Mouse (Mus musculus) liver, embryonic 12.5 days (tissue): ENCODE data around the gene Retn. TPM values are rescaled to one million over a fixed set of nuclear protein-coding genes. Genes with fewer than 3 reads are reported as not detected.

ENCODE experiments used
- ATAC-seq: fragments of 200-750 bp; cut with Nextera tagmentation; 2 replicates; pipeline ENCODE4 v1.8.0; 2017; ENCODE audit warnings: moderate number of reproducible peaks, mild to moderate bottlenecking, moderate library complexity
- H3K27ac ChIP-seq: fragments of 300-500 bp; sonication (generic); 2 replicates; pipeline ENCODE4 v1.5.1; 2016; ENCODE audit warnings: mild to moderate bottlenecking
- H3K27me3 ChIP-seq: fragments of 300-500 bp; sonication (generic); replicated peaks from 2 replicates; pipeline ENCODE4 v1.6.1; 2016; ENCODE audit warnings: mild to moderate bottlenecking, moderate library complexity
- H3K36me3 ChIP-seq: fragments of 300-500 bp; sonication (generic); 2 replicates; pipeline ENCODE4 v1.6.1; 2016; ENCODE audit warnings: mild to moderate bottlenecking, moderate library complexity
- H3K4me1 ChIP-seq: fragments of 300-500 bp; sonication (generic); 2 replicates; pipeline ENCODE4 v1.6.1; 2016
- H3K4me2 ChIP-seq: fragments of 300-500 bp; sonication (generic); 2 replicates; pipeline ENCODE4 v1.6.1; 2016; ENCODE audit warnings: mild to moderate bottlenecking, moderate library complexity
- H3K4me3 ChIP-seq: fragments of 300-500 bp; sonication (generic); 2 replicates; pipeline ENCODE4 v1.5.1; 2016; ENCODE audit warnings: mild to moderate bottlenecking, moderate library complexity
- H3K9ac ChIP-seq: fragments of 300-500 bp; sonication (generic); 2 replicates; pipeline ENCODE4 v1.6.1; 2016; ENCODE audit warnings: mild to moderate bottlenecking, moderate library complexity
- H3K9me3 ChIP-seq: fragments of 300-500 bp; sonication (generic); replicated peaks from 2 replicates; pipeline ENCODE4 v1.6.1; 2016; ENCODE audit warnings: mild to moderate bottlenecking, moderate library complexity
- WGBS: fragments of 180-500 bp; shearing (Covaris S2); methylation state at CpG from one replicate; pipeline ENCODE4 v1.1.7; 2016; ENCODE audit not compliant: insufficient replicate concordance; 5-methylcytosine and 5-hydroxymethylcytosine counted together
- polyA plus RNA-seq: library from polyadenylated mRNA; unstranded; fragments of >200 nt; fragmentation: Nextera tagmentation; extraction: Ambion mirVana; gene quantifications from 2 replicates; pipeline ENCODE4 v1.2.1, GENCODE M21; 2016

The Retn gene
- polyA plus RNA-seq, 1 experiment from 2014 or later = 0.14 TPM

GRCm38 (mm10) chr8:3665507-3665906 is 9.9 kb downstream of the Retn start, which contains the start of gene Mcemp1:
TSS of gene Mcemp1 (plus strand) at chr8:3665754.
- H3K27ac ChIP-seq = peak within 1 kb of the TSS; percentile 7; the same call in 1 of the 2 replicates
- H3K36me3 ChIP-seq = no peaks in the 10 kb centered on the region
- H3K4me2 ChIP-seq = no peak within 1 kb of the TSS
- no peak for ATAC-seq
- no peak within 1 kb of the TSS for H3K4me3 ChIP-seq
- WGBS = 55% methylated on average over 6 of the region's 6 CpGs
- H3K9ac ChIP-seq = no peak within 1 kb of the TSS
- H3K27me3 ChIP-seq = no peaks in the 10 kb centered on the region; the same call in 1 of the 2 replicates
- H3K9me3 ChIP-seq = no peaks in the 10 kb centered on the region
- H3K4me1 ChIP-seq = no peaks in the 10 kb centered on the region

DNA sequence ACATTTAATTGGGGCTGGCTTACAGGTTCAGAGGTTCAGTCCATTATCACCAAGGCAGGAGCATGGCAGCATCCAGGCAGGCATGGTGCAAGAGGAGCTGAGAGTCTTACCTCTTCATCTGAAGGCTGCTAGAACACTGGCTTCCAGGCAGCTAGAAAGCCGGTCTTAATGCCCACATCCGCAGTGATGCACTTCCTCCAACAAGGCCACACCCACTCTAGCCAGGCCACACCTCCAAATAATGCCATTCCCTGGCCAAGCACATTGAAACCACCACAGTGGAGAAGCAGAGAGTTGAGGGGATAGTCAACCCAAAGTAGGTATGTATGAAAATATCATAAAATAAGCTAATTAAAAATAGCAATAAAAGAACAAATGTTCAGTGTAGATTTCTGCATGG is 14.8 kb downstream of the Retn start:
- Histone ChIP-seq H3K4me2 (no peak overlapping the region), H3K4me3 (no peak overlapping the region), H3K27me3 (no peaks in the 10 kb centered on the region; the same call in 1 of the 2 replicates), H3K27ac (no peak overlapping the region), H3K9ac (no peak overlapping the region), H3K36me3 (no peaks in the 10 kb centered on the region), H3K9me3 (no peaks in the 10 kb centered on the region), H3K4me1 (peaks cover 8% of the 10 kb centered on the region)
- whole genome bisulfite sequencing = 49% methylated on average over 2 of the region's 2 CpGs
- ATAC-seq = no peak

- Histone ChIP-seq H3K9me3 (no peaks in the 10 kb centered on the region), H3K9ac (peak within 1 kb of the TSS; percentile 68), H3K4me2 (peak within 1 kb of the TSS; percentile 73), H3K36me3 (no peaks in the 10 kb centered on the region), H3K27ac (no peak within 1 kb of the TSS; the same call in 1 of the 2 replicates), H3K27me3 (no peaks in the 10 kb centered on the region; the same call in 1 of the 2 replicates), H3K4me3 (peak within 1 kb of the TSS; percentile 58), H3K4me1 (peaks cover 16% of the 10 kb centered on the region)
- under 1% methylated on average over 23 of the region's 23 CpGs for WGBS
- peak; percentile 67 for ATAC-seq
Observed at GRCm38 (mm10) chr8:3671980-3672491, 16.5 kb downstream of the Retn start, which contains the start of gene Fcor. TSS of gene Fcor (minus strand) at chr8:3672362.

DNA sequence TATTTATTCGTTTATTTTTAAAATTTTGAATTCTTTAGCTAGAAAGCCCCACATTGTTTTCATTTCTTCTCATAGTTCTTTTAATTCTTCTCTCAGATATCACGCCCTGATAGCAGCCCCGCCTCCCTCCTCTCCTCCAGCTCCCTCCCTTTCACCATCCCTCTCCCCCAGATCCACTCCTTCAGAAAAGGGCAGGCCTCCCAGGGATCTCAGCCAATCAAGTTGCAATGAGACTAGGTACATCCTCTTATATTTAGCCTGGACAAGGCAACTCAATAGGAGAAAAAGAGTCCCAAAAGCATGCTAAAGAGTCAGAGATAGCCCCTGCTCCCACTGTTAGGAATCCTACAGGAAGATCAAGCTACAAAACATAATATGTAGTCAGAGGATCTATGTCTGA is 19.1 kb downstream of the Retn start:
- H3K4me2 ChIP-seq = no peak overlapping the region
- H3K27me3 ChIP-seq = no peaks in the 10 kb centered on the region
- WGBS = 70% methylated on average over 3 of the region's 3 CpGs
- H3K4me3 ChIP-seq = no peak overlapping the region
- no peak overlapping the region for H3K9ac ChIP-seq
- ATAC-seq = no peak
- H3K36me3 ChIP-seq = peaks cover 13% of the 10 kb centered on the region
- no peaks in the 10 kb centered on the region for H3K9me3 ChIP-seq
- no peak overlapping the region for H3K27ac ChIP-seq
- H3K4me1 ChIP-seq = peaks cover 26% of the 10 kb centered on the region

DNA sequence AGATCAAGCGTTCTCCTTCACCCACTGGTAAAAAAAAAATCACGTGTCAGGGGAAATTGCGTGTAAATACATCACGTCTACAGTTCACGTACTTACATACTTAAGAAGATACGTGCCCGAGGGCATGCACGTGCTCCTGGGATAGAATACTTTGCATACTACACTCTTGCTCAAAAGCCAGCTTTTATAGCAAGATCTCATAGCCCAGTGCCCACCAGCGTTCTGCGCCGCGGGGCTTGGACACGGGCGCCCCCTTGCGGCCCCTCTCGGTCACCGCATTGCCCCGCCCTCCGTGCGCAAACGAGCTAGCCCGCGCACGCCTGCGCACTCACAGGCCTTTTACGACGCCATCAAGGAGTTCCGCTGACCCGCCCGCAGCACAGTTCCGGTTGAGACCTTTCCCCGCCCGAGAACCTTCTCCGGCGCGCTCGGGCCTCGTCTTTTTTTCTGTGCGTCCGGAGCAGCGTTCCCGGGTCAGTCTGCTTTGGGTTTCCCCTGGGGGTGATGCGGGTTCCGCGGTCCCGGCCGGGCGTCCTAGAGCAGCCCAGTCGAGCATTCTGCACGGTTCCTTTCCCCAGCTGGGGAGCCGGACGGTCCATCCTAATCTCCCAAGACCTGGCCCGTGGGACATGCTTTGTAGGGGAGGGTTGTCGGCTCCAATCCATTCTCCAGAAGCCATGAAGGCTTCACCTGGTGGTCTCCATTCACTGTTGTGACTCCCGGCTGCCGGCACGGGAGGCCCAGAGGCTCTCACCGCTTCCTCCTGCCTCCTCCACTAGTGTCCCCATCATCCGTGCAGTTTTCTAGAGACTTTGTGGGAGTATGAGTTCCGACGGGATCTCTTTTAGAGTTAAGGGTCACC is 20.8 kb downstream of the Retn start, which contains the start of gene Trappc5:
Trappc5 (plus strand) TSS at position 169 of the 862 bp plus-strand sequence.
- no peaks in the 10 kb centered on the region for H3K9me3 ChIP-seq
- no peaks in the 10 kb centered on the region for H3K27me3 ChIP-seq
- H3K9ac ChIP-seq = peak within 1 kb of the TSS; percentile 86
- H3K4me2 ChIP-seq = peak within 1 kb of the TSS; percentile 83
- peak within 1 kb of the TSS; percentile 87 for H3K27ac ChIP-seq
- peak; percentile 89 for ATAC-seq
- peak within 1 kb of the TSS; percentile 75 for H3K4me3 ChIP-seq
- peaks cover 30% of the 10 kb centered on the region for H3K36me3 ChIP-seq
- H3K4me1 ChIP-seq = peaks cover 26% of the 10 kb centered on the region
- WGBS = 1% methylated on average over 61 of the region's 61 CpGs

DNA sequence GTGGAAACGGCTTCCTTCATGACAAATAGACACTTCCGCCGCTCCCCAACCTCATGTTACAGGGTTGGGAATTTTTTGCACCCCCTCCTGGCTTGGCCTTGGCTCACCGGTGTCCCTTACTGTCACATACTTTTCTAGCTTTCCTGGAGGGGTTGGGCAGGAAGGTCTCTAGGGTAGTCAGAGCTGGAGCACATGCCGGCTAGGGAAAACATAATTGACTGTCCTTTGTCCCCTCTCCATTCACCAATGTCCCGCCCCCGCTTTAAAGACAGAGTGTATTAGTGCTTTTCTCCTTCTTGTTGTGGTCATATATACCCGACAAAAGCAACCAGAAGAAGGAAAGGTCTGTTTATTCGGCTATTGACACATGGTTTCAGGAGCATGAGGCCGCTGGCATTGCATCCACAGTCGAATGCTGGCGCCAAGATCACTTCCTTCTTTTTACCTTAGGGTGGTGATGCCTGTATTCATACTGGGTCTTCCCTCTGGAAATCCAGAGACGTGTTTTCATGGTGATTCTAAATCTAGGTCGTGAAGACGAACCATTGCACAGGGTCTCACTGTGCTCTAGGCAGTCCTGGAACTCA is 21.5 kb downstream of the Retn start:
- peaks cover 33% of the 10 kb centered on the region for H3K36me3 ChIP-seq
- 1% methylated on average over 15 of the region's 15 CpGs for WGBS
- H3K4me3 ChIP-seq = peak overlapping the region; percentile 75
- peaks cover 25% of the 10 kb centered on the region for H3K4me1 ChIP-seq
- peak overlapping the region; percentile 83 for H3K4me2 ChIP-seq
- H3K27ac ChIP-seq = peak overlapping the region; percentile 87
- peak; percentile 17 for ATAC-seq
- no peaks in the 10 kb centered on the region for H3K9me3 ChIP-seq
- H3K9ac ChIP-seq = peak overlapping the region; percentile 86
- H3K27me3 ChIP-seq = no peaks in the 10 kb centered on the region

DNA sequence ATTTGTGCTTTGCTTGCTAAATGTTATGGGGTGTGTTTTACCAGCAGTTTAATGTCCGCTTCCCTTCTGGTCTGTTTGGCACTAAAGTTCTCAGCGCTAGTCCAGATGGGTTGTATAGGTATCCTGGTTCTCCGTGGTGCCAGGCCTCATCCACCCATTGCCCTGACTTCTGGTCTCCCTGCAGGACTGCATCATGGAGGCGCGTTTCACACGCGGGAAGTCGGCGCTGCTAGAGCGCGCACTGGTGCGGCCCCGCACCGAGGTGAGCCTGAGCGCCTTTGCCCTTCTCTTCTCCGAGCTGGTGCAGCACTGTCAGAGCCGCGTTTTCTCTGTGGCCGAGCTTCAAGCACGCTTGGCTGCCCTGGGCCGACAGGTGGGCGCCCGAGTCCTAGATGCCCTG is 23.3 kb downstream of the Retn start:
- no peak overlapping the region for H3K9ac ChIP-seq
- WGBS = 90% methylated on average over 23 of the region's 23 CpGs
- no peak overlapping the region for H3K27ac ChIP-seq
- H3K4me3 ChIP-seq = no peak overlapping the region
- H3K4me1 ChIP-seq = peaks cover 18% of the 10 kb centered on the region
- peaks cover 36% of the 10 kb centered on the region for H3K36me3 ChIP-seq
- no peak for ATAC-seq
- no peaks in the 10 kb centered on the region for H3K27me3 ChIP-seq
- no peak overlapping the region for H3K4me2 ChIP-seq
- H3K9me3 ChIP-seq = no peaks in the 10 kb centered on the region

DNA sequence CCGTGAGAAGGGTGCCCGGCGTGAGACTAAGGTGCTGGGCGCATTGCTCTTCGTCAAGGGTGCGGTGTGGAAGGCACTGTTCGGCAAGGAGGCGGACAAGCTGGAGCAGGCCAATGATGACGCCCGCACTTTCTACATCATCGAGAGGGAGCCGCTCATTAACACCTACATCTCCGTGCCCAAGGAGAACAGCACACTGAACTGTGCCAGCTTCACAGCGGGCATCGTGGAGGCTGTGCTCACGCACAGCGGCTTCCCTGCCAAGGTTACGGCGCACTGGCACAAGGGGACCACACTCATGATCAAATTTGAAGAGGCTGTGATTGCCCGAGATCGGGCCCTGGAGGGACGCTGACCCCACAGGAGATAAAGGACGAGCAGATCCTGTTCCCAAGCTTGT is 23.7 kb downstream of the Retn start:
- WGBS = 89% methylated on average over 23 of the region's 23 CpGs
- H3K27me3 ChIP-seq = no peaks in the 10 kb centered on the region
- peaks cover 18% of the 10 kb centered on the region for H3K4me1 ChIP-seq
- H3K4me2 ChIP-seq = no peak overlapping the region
- no peak for ATAC-seq
- H3K4me3 ChIP-seq = no peak overlapping the region
- no peak overlapping the region for H3K9ac ChIP-seq
- no peaks in the 10 kb centered on the region for H3K9me3 ChIP-seq
- H3K27ac ChIP-seq = no peak overlapping the region
- peaks cover 36% of the 10 kb centered on the region for H3K36me3 ChIP-seq

DNA sequence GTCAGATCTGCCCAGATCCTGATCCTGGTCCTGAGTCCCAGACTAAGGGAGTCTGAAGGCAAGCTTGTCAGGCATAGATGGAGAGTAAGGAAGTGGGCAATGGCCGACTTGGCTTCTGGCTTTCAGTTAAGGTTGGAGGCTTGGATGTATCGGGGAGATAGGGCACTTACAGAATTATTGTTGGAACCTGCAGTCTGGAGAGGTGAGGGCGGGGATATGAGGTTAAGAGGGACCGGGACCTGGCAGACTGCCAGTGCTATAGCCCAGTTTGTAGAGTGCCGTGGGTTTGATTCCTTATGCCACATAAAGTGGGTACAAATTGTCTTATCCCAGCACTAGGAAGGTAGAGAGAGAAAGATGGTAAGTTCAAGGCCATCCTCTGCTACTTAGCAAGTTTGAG is 24.1 kb downstream of the Retn start:
- no peak overlapping the region for H3K27ac ChIP-seq
- H3K4me1 ChIP-seq = peaks cover 18% of the 10 kb centered on the region
- peaks cover 36% of the 10 kb centered on the region for H3K36me3 ChIP-seq
- H3K4me3 ChIP-seq = no peak overlapping the region
- ATAC-seq = no peak
- WGBS = 80% methylated on average over 5 of the region's 5 CpGs
- no peaks in the 10 kb centered on the region for H3K27me3 ChIP-seq
- H3K9ac ChIP-seq = no peak overlapping the region
- H3K9me3 ChIP-seq = no peaks in the 10 kb centered on the region
- H3K4me2 ChIP-seq = no peak overlapping the region

DNA sequence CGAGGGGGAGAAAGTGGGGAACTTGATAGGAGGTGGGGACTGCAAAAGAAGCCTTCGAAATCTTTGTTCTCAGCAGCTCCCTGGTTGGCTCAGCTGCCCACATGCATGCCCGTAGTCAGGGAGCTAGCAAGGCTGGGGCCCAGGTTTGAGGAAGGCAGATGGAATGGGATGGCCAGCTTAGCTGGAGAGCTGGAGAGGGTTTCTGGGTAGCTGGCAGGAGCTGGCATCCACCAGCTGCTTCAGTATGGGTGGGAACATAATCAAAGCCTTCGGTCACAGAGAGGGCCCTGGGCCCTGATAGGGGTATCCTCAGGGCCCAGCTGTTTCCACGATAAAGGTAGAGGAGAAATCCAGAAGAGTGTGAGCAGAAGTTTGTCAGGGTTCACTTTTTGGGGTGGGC is 26.9 kb downstream of the Retn start:
- H3K4me2 ChIP-seq = no peak overlapping the region
- no peak overlapping the region for H3K4me3 ChIP-seq
- 76% methylated on average over 5 of the region's 5 CpGs for WGBS
- H3K27ac ChIP-seq = no peak overlapping the region
- ATAC-seq = no peak
- H3K36me3 ChIP-seq = peaks cover 36% of the 10 kb centered on the region
- H3K9ac ChIP-seq = no peak overlapping the region
- no peaks in the 10 kb centered on the region for H3K27me3 ChIP-seq
- no peaks in the 10 kb centered on the region for H3K9me3 ChIP-seq
- H3K4me1 ChIP-seq = peaks cover 6% of the 10 kb centered on the region

DNA sequence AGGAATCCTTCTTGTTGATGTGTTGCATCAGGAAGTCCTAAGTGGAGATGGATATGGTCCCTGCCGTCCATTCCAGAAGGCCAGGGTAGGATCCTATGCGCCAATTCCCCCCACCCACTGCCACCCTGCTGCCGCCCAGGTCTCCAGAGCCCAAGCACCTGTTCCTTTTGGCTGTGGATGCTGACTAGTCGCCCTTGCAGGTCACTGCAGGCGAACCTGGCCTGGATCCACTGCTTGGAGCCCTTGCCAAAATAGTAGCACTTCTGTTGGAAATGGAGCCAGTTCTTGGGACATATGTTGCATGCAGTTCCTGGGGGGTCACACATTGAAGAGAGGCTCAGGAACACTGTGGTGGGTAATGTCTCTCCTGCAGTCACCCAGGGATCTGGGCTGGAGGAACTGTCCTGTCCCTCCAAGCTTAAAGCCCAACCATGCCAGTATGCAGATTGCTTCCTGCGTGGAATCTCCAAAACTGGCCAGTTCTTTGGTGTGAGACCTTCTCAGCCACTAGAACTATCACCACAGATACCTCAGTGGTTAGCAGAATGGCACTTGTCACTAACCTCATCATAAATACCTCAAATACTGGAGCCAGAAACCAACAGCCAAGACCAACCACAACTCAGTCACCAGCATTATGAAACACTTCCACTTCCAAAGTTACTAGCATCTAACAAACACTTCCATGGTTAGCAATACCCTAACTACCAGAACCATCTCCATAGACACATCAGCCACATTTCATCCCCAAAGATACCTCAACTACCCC is 28.0 kb downstream of the Retn start:
- no peak for ATAC-seq
- Histone ChIP-seq H3K27me3 (no peaks in the 10 kb centered on the region), H3K36me3 (peaks cover 34% of the 10 kb centered on the region), H3K9me3 (no peaks in the 10 kb centered on the region), H3K27ac (no peak overlapping the region), H3K4me1 (no peaks in the 10 kb centered on the region), H3K4me3 (no peak overlapping the region), H3K4me2 (no peak overlapping the region), H3K9ac (no peak overlapping the region)
- WGBS = 59% methylated on average over 6 of the region's 6 CpGs
